Mouse (Mus musculus) cerebellum, adult 9-11 months (tissue): ENCODE data around the gene Rsph9.

Source experiments
- DNase-seq: peaks from one replicate; pipeline ENCODE4 v3.0.0; 2022

Rsph9 gene

GRCm38 (mm10) chr17:46091899-46092298 lies 52.1 kb downstream of the Rsph9 start:
- DNase-seq = no peak

GRCm38 (mm10) chr17:46091351-46091750 lies 52.7 kb downstream of the Rsph9 start:
- no peak for DNase-seq

GRCm38 (mm10) chr17:46086341-46086870 lies 57.6 kb downstream of the Rsph9 start:
- no peak for DNase-seq

GRCm38 (mm10) chr17:46084091-46084501 lies 59.9 kb downstream of the Rsph9 start:
- peak; percentile 51 for DNase-seq

GRCm38 (mm10) chr17:46083381-46083780 lies 60.6 kb downstream of the Rsph9 start:
- no peak for DNase-seq

- no peak for DNase-seq
These were observed 62.4 kb downstream of the Rsph9 start for GRCm38 (mm10) chr17:46081657-46082056.

- no peak for DNase-seq
These were observed 63.0 kb downstream of the Rsph9 start for GRCm38 (mm10) chr17:46081042-46081441.

GRCm38 (mm10) chr17:46080388-46080787 lies 63.6 kb downstream of the Rsph9 start:
- DNase-seq = no peak

GRCm38 (mm10) chr17:46079037-46079436 lies 65.0 kb downstream of the Rsph9 start:
- no peak for DNase-seq

GRCm38 (mm10) chr17:46077921-46078534 lies 66.0 kb downstream of the Rsph9 start:
- no peak for DNase-seq

GRCm38 (mm10) chr17:46076260-46076551 lies 67.8 kb downstream of the Rsph9 start:
- DNase-seq = no peak

GRCm38 (mm10) chr17:46075551-46076259 lies 68.3 kb downstream of the Rsph9 start:
- no peak for DNase-seq

GRCm38 (mm10) chr17:46075116-46075485 lies 68.9 kb downstream of the Rsph9 start:
- DNase-seq = no peak

GRCm38 (mm10) chr17:46074398-46075115 lies 69.5 kb downstream of the Rsph9 start:
- no peak for DNase-seq

- DNase-seq = peak; percentile 52
These were observed 70.2 kb downstream of the Rsph9 start for GRCm38 (mm10) chr17:46073730-46074301.
